Mouse (Mus musculus) adrenal gland (tissue): ENCODE results near the gene Prkcb.

Source experiments
- intact Hi-C: fragments of 180-260 bp; cut with DNase I; formaldehyde crosslinking; loops from one replicate; pipeline ENCODE4 v1.15.1; 2025

Gene Prkcb

DNA sequence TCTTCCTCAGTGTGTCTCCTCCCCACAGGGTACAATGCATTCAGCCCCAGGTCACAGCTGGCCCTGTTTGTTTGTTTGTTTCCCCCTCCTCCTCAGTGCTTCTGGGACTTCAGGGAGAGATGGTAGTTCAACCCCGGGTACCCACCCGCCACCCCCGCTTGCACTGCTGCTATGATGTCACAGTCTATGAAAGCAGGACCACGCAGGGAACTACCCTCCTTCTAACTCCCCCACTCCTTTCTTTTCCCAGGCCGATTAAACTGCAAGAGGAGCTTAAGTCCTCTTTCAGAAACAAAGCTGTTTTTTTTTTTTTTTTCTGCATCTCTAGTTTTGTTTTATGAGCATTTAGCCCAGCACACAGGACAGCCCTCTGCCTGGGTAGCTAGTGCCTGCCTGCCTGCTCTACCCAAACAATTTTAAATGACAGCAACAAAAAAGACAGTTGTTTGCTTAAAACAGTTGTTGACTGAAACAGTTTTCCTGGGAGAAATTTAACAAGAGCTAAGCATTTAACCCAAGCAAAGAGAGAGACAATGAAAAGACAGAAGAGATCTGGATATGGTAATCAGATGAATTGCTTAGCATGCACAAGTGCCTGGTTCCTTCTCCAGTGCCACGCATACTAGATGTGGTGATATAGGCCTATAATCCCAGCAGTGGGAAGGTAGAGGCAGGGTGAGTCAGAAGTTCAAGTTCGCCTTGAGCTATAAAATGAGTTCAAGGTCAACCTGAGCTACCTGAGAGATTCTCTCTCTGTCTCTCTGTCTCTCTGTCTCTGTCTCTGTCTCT is 232.5 kb downstream of the Prkcb start:
- intact Hi-C loops: no loop called here

DNA sequence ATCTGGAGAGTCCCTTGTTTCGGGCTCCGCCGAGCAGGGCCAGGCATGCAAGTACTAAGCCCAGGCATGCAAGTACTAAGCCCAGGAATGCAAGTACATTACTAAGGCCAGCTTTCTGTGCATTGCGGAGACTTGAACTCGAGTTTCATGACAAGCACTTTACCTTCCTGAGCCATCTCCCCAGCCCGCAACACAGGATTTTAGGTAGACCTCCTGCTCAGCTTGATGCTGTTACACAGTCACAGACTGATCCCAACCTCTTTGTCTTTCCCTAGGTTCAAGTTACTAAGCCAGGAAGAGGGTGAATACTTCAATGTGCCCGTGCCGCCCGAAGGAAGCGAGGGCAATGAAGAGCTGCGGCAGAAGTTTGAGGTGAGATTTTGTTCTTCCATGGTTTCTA is 239.7 kb downstream of the Prkcb start:
- intact Hi-C loops: no loop called here

DNA sequence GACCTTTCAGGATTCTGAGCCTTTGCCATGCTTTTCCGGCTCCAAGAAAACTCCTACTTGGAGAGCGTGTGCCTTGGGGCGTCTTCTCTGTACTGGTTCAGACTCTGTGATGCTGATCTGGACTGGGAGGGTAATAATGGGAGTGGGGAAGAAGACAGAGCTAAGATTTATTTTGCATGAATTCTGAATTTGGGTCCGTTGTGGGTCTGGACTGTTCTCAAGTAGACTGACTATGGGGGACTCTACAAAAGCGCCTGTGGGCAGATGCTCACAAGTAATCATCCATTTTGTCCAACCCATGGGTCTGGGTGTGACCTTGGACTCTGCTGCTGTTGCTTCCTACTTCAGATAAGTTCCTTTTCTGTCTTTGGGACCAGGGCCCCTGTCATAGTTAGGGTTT is 240.1 kb downstream of the Prkcb start:
- intact Hi-C loops: no loop called here

DNA sequence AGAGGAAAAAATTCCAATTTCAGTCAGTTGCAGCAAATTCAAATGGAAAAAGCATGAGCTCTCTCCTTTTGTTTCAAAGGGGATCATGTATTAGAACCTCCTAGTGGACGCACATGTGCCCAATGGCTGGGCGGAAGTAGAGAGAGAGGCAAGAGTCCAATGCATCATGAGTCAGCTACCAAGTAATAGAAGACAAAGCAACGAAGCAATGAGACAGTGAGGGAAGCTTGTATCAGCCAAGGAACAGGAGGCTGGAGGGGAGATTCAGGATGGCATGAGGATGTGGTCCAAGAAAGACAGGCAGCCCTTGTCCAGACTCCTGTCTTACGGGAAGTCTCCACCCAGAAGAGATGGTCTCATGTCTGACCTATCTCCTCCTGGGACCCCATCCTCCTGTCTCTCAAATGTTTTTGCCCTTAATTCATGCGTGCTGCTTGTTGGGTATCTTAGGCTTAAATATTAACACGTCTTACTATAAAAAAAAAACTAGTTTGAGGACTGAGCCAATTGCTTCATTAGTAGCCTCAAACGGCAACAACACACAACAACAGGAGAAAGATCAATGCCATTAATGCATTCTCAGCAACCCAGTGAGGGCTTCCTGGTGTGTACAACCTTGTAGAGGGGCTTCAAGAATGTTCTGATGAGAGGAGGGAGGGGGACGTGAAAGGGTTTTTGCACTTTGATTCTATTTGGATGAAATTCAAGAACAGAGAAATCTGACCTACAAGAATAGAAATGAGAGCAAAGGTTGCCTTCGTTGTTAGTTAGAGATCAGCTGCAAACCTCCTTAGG is 245.2 kb downstream of the Prkcb start:
- intact Hi-C loops: no loop called here

DNA sequence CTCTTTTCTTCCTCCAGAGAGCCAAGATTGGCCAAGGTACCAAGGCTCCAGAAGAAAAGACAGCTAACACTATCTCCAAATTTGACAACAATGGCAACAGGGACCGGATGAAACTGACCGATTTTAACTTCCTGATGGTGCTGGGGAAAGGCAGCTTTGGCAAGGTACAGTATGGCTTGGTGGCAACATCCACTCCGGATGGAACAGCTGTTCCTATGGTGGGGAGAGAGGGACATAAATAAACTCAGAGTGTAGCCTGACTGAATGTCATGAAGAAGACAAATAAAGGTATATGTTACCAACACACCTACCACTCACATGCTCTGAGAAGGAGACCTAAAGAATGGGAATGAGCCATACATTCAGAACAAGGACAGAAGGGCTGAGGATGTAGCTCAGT is 256.1 kb downstream of the Prkcb start:
- intact Hi-C loops: no loop called here

DNA sequence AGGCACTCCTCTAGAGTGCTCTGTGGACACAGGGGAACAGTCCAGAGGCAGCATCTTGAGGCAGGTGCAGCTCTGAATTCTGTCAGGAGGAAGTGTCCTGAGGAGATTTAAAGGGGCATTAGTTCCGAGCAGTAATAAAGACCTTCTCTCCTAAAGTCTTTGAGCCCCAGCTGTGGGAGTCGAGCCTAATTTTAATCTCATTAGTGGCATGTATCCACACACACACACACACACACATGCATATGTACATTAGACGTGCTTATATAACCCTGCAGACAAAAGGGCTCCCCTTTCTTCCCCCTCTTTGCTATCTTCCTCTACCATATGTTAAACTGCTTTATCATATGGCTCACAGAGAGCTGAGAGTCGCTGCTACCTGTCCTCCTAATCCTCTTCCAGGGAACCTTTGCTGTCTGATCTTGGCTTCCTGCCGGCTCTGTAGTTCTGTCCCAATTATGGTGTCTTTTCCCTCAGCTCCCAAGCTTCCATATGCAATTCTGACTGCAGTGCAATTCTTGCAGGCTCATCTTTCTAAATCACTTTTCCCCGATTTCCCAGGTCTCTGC is 268.1 kb downstream of the Prkcb start:
- intact Hi-C loops: no loop called here

DNA sequence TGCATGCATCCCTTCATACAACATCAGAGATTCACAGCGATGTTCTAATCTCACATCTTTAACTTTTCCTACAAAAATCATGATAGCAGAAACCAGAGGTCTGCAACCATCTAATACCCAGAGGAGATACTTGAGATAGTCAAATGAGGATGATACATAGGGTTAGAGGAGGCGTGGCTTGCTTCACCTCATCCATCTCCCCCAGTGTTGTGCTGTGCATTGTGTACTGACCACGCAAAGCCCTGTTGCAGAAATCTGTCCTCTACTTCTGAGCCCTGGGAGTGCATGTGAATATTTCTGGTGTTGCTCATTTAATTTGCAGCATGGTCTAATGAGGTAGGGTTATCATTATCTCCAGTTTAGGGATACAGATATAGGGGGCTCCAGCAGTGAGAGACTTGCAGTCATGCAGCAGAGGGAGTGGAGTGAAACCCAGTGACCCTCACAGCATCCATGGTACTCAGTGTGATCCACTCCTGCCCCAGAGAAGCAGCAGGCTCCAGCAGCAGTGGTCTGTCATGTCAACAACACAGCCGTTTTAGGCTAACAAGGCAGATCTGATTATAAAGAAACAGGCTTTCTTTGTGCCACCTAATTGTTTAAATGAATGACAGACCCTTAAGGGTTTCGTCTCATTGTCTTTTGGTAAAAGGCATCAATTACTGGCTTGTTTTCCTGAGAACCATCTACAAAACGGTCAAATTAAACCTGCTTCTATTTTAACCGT is 269.7 kb downstream of the Prkcb start:
- intact Hi-C loops: no loop called here

DNA sequence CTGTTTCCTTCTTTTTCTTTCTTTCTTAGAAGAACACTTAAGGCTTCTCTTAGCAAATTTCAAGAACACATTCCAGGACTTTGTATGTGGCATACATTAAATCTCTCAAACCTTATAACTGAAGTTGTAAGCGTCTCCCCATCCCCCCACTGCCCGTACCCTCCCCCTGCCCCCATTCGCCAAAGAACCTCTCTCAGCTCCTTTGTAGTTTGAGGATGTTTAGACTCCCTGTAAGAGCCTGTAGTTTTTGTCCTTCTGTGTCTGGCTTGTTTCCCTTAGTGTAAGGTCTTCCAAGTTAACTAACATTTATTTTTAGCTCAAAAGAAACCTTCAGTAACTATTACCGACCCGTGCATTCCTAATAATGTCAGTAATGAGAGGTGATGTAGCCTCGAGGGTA is 270.4 kb downstream of the Prkcb start:
- intact Hi-C loops: no loop called here

DNA sequence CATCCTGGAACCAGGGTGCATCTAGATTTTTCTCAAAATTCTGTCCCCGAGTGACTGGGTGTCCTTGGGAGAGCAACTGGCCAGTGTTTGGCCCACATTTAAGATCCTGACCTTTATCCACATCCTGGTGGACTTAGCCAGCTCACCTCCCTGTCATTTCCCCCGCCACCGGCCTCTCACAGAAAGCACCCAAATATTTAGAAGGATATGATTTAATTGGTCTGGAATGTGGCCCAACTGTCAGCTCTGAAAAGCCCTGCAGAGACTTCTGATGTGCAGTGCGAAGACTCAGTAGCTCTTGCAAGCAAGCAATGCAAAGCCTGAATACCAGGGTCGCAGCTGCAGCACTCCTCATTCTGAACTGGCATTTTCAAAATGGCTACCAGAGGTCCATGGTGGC is 274.0 kb downstream of the Prkcb start:
- intact Hi-C loops: no loop called here

DNA sequence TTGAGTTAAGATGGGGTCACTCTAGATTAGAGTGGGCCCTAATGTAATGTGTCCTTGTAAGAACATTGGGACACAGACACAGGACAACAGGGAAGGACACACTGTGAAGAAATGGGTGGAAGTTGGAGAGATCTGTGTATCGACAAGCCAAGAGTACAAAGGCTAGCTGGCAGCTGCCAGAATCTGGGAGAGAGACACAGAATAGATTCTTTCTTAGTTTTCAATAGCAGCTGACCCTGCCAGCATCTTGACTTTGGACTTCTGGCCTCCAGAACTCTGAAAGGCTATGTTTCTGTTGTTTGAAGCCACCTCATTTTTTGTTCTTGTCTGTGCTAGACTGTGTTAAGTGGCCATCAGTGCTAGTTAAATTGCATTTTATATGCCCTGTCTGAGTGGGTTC is 276.8 kb downstream of the Prkcb start:
- intact Hi-C loops: no loop called here

DNA sequence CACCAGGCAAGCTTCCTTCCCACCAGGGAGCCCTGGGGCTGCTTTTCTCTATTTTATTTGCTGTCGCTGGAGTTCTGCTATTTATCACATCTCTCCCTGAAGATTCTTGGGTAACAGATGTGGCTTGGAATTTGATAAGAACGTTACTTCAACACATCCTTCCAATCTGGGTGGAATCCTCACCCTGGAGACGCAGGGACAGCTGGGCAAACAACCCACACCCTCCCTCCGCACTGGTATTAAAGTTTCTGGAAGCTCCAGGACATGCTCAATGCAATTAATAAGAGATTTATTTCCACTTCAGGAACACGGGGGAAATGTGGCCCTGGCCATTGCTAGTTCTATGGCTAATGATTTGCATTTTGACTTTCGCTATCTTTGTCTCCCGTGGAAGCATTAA is 277.5 kb downstream of the Prkcb start:
- intact Hi-C loops: no loop called here

DNA sequence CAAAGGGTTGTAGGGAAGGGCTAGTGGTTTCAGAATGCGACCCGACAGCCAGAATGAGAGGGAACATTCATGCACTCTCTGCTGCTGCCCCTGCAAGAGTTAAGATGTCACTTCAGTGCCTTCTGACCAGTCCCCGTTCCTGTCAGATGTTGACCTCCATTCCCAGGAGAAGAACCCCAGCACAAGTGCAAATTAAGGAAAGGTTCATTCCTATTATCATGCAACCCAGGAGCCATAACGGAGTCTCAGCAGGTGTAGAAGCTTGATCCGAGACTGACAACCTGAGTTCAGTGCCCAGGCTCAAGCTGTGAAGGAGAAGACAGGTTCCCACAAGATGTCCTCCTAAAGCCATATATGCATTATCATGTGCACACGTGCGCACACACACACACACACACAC is 280.2 kb downstream of the Prkcb start:
- intact Hi-C loops: no loop called here

DNA sequence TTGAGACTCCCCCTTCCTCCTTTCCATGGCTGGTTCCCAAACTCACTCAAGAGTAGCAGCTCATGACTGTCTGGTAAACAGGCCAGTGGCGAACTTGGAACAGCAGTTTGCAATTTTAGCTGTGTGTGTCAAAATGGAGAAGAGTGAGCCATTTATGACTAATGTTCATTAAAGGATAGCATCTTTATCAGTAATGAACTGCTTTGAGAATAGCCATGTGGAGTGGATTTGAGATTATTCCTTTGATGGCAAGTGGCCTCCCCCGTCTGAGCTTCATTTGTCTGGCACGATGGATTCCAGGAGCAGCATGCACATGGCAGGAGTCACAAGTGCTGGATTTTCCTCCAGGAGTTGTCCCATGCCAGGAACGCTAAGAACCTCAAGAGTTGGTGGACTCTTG is 281.9 kb downstream of the Prkcb start:
- intact Hi-C loops: no loop called here

DNA sequence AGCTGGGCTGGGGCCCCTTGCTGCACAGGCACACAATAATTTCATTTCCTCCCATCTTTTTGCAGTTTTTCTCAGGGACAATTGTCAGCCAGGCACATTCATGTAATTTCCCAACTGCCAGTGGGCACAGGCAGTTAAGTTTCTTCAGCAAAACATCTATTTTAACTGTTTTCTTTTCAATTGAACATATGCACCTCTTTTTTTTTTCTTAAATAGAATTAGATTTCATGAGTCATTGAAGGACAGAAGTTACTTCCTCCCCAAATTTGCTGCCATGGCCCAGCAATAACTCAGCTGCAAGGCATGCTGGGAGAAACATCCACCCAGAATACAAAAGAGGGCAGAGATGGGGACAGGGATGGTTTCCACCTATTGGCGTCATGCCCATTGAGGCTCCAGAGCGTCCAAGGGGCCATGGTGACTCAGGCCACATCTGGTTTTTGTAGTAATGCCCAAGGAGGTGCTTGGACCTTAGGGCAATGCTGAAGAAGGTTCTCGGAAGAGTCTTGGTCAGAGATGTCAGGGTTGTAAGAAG is 284.6 kb downstream of the Prkcb start:
- intact Hi-C loops: no loop called here

DNA sequence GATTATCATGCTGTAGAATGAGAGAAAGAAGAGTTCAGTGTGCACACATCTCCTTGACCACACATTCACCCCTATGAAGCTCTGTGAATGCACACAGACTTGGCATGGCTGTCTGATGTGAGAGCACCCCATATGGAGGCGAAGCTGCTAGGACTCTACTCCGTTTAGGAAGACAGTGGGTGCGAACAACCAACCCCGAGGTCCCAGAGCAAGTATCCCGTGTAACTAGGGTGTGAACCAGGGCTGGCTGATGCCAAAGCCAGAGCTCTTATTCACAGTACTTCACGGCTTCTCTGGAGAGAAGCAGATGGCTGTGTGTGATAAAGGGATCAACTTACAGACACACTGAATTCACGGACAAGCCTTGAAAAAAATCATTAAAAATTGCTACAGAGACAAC is 285.9 kb downstream of the Prkcb start:
- intact Hi-C loops: no loop called here

DNA sequence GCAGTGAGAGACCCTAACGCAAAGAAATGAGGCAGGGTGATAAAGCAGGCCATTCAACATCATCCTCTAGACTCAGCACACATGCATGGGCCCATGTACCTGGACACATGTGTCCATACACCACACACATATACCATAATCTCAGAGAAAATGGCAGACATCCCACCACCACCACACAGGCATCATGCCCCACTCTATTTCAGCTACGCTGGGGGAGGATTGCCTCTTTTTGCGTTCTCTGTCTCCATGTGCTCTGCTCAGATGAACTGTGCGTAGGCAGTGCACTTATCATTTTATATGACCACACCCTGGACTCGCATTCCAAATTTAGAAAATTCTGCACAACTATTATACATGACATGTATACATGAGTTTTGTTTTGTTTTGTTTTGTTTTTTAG is 286.5 kb downstream of the Prkcb start:
- intact Hi-C loops: no loop called here

DNA sequence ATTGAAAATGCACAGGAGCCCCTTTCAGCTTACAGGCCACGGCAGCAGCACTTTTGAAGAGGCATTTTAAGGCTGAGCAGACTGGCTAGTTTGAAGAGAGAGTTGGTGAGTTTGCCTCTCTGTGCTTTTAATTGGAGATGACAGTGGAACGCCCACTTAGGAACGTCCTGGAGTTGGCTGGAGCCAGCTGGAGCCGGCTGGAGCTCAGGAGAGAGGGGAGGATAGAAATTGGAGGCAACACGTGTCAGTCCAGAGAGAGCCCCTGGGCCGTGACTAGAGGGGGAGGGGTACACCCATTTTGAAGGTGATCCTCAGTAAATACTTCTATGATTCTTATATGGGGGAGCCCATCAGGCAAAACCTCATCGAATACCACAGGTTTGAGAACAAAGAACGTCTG is 287.0 kb downstream of the Prkcb start:
- intact Hi-C loops: no loop called here

DNA sequence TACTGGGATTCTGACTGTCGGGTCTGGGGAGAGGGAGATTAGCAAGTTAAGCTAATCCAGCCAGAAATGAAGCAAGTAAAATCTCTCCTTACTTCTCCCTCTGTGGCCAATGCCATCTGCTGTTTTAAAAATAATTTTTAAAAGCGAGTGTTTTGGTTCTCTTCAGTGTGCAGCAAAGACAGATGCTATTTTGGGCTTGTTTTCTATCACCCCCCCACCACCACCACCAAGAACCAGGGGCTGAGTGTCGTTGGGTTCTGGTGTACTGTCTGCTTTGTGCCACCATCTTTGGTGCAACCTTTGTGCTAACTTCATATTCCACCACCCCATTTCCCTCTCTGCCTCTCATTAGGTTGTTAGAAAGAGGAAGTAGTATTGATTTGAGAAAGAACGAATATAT is 289.0 kb downstream of the Prkcb start:
- intact Hi-C loops: no loop called here

DNA sequence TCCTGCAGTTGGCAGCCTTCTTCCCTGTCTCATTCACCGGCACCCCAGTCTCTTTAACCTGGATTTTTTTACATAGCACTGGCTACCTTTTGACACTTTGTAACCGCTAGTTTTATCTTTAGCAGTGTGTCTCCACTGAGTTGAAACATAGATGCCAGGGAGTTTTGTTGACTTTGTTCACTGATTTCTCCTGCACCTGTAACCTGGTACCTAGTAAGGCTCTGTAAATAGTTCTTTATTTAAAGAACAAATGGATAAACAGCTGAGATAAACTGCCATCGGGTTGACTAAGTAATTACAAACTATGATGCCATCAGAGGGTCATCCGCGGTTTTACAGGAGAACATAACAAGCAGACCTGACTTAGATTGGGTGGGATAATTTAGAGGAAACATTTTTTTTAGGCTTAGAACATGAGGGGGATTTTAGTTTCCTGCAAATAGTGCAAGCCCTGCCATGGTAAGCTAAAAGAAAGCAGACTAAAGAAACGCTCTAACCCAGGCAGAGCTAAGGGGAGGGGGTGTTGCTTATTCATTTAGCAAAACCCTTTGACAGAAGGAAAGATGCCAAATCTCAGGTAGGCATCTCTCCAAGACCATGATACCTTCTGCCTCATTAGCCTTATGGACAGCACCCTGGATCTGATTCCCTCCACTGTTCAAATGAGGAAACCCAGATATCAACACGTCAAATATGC is 291.1 kb downstream of the Prkcb start:
- intact Hi-C loops: no loop called here

DNA sequence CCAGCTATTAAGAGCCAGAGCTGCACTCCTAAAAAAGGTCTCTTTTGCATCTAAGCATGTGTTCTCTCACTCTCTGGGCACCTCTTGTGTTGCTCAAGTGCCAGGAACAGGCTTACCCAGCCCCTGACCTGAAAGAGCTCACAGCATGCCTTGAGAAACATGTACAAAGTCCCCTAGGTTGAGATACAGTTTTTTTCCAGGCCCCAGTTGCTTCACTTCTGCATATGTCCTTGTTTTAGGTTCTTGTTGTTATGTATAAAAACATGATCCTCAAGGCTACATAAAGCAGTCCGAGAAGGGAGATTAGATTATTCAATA is 291.6 kb downstream of the Prkcb start:
- intact Hi-C loops: no loop called here

DNA sequence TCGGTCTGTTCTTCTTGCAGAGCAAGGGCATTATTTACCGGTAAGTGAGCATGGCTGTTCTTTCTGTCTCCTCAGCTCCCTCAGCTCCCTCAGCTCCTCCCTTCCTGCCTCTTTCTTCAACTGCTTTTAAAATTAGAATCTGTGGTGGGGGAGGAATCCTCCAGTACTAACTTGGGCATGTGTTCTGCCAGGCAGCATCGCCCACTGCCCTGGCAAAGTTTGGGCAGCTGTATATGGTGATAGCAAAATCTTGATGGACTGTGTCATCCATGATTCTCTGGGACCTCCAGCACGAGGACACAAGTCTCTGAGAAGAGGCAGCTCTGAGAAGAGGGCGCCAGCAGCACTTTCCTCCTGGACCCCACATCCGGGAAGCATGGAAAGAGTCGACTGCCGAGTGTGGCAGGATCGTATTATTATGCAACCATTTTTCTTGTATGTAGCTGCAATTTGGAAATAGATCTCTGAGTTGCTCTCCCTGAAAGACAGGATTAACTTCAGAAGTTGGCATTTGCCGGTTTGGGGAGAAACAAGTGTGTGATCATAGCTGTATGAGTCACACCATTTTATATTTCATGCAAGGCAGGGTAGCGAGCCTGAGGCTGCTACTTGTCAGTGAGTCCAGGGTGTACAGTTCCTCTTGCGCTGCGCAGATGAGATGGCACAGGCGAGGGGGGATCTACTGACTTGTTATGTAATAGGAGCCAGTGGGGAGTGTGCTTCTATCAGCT is 296.0 kb downstream of the Prkcb start:
- intact Hi-C loops: no loop called here
